Mouse (Mus musculus): Measurements from ENCODE around the gene Lrrc55. TPM values are rescaled to one million over a fixed set of nuclear protein-coding genes. Genes with fewer than 3 reads are reported as not detected.

Gene Lrrc55
- total RNA-seq, 2 experiments from 2014 or later = not detected

DNA sequence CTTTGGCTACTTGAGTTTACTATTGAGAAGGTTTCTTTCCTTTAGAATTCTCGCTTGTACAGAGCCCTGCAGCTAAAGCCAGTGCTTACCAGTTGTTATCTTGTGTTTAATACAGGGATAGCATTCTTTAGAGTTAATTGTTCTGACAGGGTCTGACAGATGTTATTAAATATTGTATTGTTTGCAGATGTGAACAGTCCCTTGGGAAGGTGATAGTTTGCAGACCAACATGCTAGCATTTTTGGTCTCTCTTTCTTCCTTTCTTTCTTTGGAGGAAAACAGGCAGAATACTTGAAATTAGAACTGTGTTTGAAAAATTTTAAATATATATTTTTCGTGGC lies 24.3 kb downstream of the Lrrc55 start:
- no peak for ATAC-seq (replicated peaks; ENCODE audit: low FRiP score, poor library complexity, severe bottlenecking)

DNA sequence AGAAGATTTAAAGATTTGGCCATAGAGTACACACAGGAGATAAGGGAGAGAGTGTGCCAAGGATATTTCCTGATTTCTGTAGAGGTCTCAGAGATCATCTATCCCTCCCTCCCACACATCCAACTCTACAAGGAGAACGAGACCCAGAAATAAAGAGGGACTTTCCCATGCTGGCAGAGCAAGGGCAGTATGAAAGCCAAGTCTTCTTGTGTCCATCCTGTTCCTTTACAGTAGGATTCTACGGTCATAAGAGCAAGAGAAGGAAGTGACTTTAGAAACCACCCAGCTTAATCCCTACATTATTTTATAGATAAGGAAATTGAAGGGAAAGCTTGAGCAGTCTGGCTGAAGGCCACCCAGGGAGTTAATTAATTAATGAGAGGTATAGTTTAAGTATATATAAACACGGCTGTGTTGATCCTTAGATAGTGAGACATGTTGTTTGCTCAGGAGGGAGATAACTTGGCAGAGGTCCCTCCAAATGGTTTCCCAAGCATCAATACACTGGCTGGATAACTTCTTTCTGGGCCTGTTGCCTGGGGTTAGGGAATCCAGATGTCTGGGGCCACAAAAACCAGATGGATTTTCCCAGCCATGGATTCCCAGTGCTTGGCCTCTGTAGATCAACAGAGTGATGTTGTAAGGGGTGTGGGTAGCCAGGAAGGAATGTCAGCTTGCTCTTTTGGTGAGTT lies 24.8 kb downstream of the Lrrc55 start:
- no peak for ATAC-seq (replicated peaks; ENCODE audit: low FRiP score, poor library complexity, severe bottlenecking)

DNA sequence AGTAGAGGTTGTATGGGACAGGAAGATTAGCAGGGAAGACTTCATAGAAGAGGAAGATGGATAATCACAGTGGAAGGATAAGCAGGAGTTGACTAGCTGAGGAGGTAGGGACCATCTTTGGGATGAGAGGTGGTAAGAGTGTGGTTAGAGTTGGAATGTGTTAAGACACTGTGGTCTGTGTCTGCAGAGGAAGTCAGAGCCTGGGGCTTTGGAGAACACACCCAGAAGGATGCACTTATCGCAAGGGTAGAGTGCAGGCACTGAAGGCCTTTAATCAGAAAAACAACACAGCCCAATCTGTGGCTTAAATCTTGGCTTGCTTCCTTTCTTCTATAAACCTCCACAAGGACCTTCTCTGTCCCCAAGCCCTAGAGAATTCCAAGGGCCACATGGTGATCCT lies 28.7 kb downstream of the Lrrc55 start:
- no peak for ATAC-seq (replicated peaks; ENCODE audit: low FRiP score, poor library complexity, severe bottlenecking)

DNA sequence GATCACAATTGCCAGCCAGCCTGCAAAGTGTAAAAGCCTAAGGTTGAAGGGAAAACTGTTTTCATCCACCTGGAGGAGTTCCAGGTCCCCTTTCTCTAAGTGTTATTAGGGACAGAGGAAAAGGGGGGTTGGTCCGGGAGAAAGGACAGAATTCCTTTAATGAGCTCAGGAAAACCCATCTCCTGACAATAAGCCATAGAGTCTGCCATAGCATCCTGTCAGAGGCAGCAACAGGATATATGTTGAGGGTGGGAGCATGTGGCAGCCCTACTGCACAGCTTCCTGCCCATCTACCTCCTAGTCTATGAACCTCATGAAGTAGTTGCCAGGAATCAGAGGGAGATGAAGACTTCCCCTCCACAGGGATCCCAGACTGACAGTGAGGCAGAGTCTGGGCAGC lies 29.4 kb downstream of the Lrrc55 start:
- no peak for ATAC-seq (replicated peaks; ENCODE audit: low FRiP score, poor library complexity, severe bottlenecking)

DNA sequence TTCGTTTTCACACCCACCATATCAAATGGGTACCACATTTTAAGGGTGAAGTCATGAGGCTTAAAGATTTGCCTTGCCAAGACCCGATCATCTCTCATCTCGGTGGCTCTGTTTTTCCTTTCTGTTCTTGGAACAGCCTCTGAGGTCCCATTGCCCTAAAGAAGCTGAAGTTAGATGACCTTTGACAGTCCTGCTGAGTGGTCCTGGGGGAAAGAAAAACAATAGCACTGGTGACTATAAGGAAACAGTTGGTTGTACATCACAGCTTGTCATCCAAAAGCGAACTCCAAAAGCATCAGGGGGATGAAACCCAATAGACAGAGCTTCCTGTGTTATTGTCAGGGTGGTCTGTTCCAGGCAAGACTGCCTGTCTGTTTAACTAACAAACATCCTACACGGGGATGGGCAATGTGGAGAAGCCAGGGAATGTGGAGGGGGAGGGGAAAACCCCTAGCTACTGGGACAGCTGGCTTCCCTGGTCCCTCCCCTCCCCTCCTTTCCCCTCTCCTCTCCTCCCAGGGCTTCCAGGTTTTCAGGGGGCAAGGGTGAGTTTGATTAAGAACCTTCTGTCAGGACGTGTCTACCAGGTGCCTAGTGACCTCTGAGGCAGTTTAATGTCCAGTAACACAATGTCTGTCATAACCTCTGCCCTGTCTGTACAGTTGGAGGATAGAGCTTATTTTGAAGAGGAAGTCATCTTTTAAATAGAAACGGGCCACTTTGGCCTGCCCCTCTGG lies 33.5 kb downstream of the Lrrc55 start:
- ATAC-seq (replicated peaks; ENCODE audit: low FRiP score, poor library complexity, severe bottlenecking) = no peak

- no peak for ATAC-seq (replicated peaks; ENCODE audit: low FRiP score, poor library complexity, severe bottlenecking)
Measured at GRCm38 (mm10) chr2:85161638-85162093, 35.3 kb downstream of the Lrrc55 start.

DNA sequence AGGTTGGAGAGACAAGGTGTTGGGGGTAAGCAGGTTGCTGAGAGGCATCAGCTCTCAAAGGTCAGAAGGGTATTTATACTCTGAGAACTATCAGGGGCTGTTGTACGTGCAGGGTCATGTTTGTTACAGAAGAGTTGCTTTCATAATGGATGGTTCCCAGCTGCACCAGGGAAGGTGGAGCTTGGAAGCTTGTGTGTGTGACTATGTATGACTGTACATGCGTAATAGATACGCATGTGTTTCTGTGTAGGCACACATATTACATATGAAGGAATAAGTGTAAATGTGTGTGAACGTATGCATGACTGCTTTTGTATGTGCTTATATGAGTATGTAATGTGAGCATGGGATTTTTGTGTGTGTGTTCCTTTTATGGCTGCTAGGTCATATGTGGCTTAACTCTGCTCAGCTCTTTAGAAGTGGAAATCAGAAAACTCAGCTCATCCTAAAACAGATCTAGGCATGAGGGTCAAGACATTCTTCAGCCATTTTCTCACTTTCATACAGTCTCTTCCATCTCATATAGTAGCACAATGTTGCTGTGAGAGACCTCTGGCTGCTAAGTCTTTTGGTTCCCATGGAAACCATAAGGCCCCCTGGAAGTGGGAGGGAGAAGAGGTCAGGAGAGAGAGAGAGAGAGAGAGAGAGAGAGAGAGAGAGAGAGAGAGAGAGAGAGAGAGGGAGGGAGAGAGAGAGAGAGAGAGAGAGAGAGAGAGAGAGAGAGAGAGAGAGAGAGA lies 35.9 kb downstream of the Lrrc55 start:
- no peak for ATAC-seq (replicated peaks; ENCODE audit: low FRiP score, poor library complexity, severe bottlenecking)

- no peak for ATAC-seq (replicated peaks; ENCODE audit: low FRiP score, poor library complexity, severe bottlenecking)
Measured at GRCm38 (mm10) chr2:85157382-85157781, 39.6 kb downstream of the Lrrc55 start.

DNA sequence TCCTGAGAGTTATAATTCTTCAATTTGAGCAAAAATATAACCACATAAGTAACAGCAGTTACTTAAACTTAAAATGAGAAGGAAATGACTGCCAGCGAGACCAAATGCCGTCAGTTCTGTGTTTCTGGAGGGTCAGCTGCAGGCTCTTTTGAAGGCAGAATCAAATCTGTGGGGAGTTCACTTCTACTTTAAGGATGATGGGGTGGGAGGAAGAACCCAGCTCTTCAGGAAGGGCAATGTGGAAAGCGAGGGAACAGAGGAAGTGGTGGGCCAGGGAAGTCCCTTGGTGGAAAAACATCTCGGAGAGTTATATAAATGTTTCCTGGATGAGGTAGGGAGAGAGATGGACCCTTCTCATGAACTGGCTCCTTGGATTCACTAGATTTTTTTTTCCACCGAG lies 40.9 kb downstream of the Lrrc55 start:
- no peak for ATAC-seq (replicated peaks; ENCODE audit: low FRiP score, poor library complexity, severe bottlenecking)

GRCm38 (mm10) chr2:85155334-85155733 lies 41.7 kb downstream of the Lrrc55 start:
- no peak for ATAC-seq (replicated peaks; ENCODE audit: low FRiP score, poor library complexity, severe bottlenecking)

GRCm38 (mm10) chr2:85151233-85151632 lies 45.8 kb downstream of the Lrrc55 start:
- no peak for ATAC-seq (replicated peaks; ENCODE audit: low FRiP score, poor library complexity, severe bottlenecking)

DNA sequence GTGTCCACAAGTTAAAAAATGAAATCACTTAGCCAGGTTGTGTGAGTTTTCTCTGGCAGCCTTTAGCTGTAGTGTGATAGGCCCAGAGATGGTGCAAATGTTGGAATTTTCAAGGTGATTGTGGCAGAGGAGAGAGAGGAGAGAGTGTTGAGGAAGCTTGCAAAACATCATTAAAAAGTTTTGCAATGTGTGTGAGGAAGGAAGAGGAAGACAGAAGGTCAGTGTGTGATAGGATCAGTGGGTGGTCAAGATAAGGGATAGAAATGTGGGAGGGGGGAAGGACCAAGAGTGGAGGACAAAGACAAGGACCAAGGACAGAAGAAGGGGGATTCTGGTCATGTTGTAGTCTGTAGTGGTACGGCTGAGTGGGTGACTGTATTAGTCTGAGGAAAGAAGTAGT lies 46.6 kb downstream of the Lrrc55 start:
- ATAC-seq (replicated peaks; ENCODE audit: low FRiP score, poor library complexity, severe bottlenecking) = no peak

GRCm38 (mm10) chr2:85147481-85147880 lies 49.5 kb downstream of the Lrrc55 start:
- no peak for ATAC-seq (replicated peaks; ENCODE audit: low FRiP score, poor library complexity, severe bottlenecking)

DNA sequence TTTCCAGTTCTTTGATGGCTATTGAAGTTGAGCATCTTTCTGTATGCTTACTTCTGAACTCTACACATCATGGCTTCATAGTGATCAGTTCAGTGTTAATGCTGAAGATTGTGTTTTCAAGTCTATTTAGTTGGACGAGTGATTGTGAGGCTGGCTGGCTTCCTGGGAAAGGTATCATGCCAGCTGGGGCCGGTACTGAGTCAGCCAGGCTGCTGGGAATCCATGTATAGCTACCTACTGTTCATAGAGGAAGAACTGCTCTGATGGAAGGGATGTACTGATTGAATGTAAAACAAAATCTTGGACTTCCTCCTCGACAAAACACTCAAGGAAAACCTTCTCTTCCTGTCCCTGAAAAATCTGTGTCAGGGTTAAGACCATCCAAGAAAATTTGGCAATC lies 51.7 kb downstream of the Lrrc55 start:
- ATAC-seq (replicated peaks; ENCODE audit: low FRiP score, poor library complexity, severe bottlenecking) = no peak

DNA sequence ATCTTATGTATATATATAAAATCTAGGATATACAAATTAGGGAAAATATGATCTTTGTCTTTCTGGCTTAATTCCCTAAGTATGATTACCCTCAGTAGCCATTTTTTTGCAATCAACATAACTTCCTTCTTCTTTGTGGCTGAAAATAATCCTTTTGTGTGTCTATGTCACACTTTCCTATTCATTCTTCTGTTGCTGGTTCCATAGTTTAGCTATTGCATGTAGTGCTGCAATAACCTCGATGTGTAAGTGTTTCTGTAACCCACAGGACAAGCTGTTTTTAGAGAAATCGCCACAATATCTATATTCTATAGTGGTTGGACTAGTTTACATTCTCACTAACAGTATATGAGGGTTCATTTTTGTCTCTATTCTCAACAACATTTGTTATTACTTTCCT lies 52.1 kb downstream of the Lrrc55 start:
- no peak for ATAC-seq (replicated peaks; ENCODE audit: low FRiP score, poor library complexity, severe bottlenecking)

GRCm38 (mm10) chr2:85140833-85141232 lies 56.2 kb downstream of the Lrrc55 start:
- no peak for ATAC-seq (replicated peaks; ENCODE audit: low FRiP score, poor library complexity, severe bottlenecking)

- ATAC-seq (replicated peaks; ENCODE audit: low FRiP score, poor library complexity, severe bottlenecking) = no peak
Measured at GRCm38 (mm10) chr2:85139846-85140245, 57.2 kb downstream of the Lrrc55 start.

GRCm38 (mm10) chr2:85139393-85139792 lies 57.6 kb downstream of the Lrrc55 start:
- ATAC-seq (replicated peaks; ENCODE audit: low FRiP score, poor library complexity, severe bottlenecking) = no peak

DNA sequence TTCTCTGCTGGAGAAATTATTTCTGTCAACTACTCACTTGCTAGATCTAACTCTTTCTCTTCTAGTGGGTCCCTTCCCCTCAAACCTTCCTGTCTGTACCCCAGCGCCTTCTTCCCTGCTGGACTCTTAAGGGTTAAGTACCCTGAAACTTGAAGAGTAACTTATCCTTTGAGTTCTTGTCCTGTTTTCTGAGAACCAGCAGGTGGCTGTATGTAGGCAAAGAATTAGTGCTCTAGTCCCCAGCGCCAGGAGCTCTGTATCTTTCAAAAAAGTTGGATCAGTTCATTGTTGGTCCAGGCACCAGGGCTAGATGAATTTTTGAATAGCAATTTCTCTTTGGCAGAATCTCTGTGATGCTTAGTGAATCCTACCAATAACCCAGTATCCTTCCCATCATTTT lies 58.9 kb downstream of the Lrrc55 start:
- no peak for ATAC-seq (replicated peaks; ENCODE audit: low FRiP score, poor library complexity, severe bottlenecking)

DNA sequence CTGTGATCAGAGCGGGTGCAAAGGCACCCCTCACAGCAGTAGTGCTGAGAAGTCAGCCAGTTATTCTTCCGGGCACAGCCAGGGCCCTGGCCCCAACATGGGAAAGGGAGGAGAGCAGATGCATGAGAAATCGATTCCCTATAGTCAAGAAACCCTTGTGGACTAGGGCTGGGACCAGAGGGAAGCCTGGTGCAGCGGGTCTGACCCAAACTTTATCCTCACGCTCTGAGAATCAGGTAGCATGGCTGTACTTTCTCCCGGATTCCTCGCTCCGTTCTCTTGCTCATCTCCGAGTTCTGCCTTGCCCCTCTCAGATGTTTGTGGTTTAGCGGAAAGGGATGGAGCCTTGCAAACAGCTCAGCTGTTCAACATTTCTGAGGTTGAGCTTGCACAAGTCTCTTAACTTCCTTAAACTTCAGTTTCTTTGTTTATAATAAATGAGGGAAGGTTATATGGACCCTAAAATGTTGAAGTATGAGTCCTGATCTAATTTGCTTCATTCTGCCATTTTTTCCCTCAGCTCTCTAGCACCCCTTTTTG lies 59.3 kb downstream of the Lrrc55 start:
- ATAC-seq (replicated peaks; ENCODE audit: low FRiP score, poor library complexity, severe bottlenecking) = no peak
